Mouse (Mus musculus) adrenal gland, postnatal 36 days (tissue): Measurements from ENCODE around the gene Fndc3c1. TPM values are rescaled to one million over a fixed set of nuclear protein-coding genes. Genes with fewer than 3 reads are reported as not detected.
"Not testable (repeated sequence)": the region's sequence is repeated elsewhere in the genome, so short reads cannot be mapped to it uniquely, and the experiment has no call there.

Experiments used
- DNase-seq, 2 experiments: peaks; one replicate each; pipeline ENCODE4 v3.0.0; 2021; ENCODE audit warnings: mixed read lengths in 1 of 2
- long read RNA-seq, 2 experiments: library from polyadenylated mRNA; stranded (forward); transcript quantifications; one replicate each; pipeline ENCODE4 v2.0.0; 2021; ENCODE audit warnings: borderline sequencing depth in 2 of 2
- microRNA-seq: library from miRNA; unstranded; fragments of <30 nt; microRNA quantifications from one replicate; pipeline ENCODE4 v1.2.0, GENCODE M21; 2021
- total RNA-seq, 2 experiments: library from RNA; stranded (reverse); gene quantifications; 2 replicates each; pipeline ENCODE4 v1.2.3; 2021

Fndc3c1 gene
- under 1 TPM in 1 of 2 experiments, not detected in 1; 0.07 TPM for total RNA-seq
- long read RNA-seq, experiment 1 = 0 reads
- long read RNA-seq, experiment 2 = 0 reads

GRCm38 (mm10) chrX:106485101-106485651 lies at the start of gene Fndc3c1:
Gene Fndc3c1 (minus strand): TSS chrX:106485401.
- peak in 1 of 2 experiments; percentile 0 for DNase-seq

- no peak for DNase-seq
These were observed 1.2 kb upstream of the Fndc3c1 start for GRCm38 (mm10) chrX:106486451-106486850.

DNA sequence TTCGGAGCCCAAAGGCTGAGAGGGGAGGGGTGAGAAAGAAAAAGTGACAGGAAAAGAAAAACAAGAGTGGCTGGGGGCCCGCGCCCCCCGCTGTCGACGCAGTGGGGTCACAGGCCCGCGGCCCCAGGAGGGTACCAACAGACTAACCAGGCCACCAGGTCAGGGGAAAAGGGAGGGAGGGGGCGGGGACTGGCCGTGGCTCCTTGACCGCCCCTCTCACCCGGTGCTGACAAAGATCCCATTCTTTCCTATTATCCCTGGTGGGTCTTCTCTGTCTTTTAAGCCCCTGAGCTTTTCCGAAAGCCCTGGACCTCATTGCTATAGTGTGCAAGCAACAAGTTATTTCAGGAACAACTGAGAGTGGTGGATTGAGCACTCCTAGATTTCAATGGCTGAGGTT lies 470 bp upstream of the Fndc3c1 start:
- no peak for DNase-seq

GRCm38 (mm10) chrX:106479891-106480290 lies 5.3 kb downstream of the Fndc3c1 start:
- not testable (repeated sequence) for DNase-seq

DNA sequence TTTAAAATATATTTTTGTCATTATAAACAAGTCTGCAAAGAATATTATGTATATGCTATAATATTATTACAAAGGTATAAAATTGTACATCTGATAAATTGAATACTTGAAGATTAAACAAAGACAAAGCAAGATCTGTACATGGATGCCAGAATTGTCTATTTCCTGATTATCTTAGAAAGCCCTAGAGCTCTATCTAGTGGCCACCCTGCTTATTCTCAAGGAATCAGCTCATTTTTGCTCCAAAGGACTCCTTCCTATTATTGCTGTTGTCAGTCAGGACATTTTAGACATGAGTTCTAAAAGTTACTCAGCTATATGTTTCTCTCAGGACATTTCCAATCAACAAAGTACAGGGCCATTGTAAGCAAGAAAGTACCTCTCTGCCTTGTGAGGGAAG lies 99.9 kb downstream of the Fndc3c1 start:
- no peak for DNase-seq

DNA sequence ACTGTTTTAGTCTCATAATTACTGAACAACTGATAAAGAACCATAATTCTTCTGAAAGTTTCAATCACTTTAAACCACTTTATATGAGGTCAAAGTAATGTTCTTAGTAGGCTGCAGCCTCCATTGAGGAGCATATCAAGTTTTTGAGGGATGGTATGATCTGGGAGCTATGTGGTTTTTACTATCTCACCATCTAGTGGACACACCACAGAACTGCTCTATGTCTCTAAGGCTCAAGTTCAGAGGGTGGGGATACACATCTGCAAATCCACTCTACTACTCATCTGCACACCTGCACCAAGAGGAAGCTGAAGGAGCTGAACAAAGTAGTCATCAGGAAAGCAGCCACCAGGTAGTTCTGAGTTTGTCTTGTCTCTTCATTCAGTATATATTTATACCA lies 104.6 kb downstream of the Fndc3c1 start:
- no peak for DNase-seq

Small RNA genes lying within 50 kb of the gene (microRNA-seq; reads per million reads assigned to microRNA genes)
- not detected for gene Gm27428

Other genes starting within 250 kb of the Fndc3c1 start
- gene Fnd3c2, start 230.0 kb downstream of the Fndc3c1 start, total RNA-seq = not detected
- not detected for gene Gm5127, start 97.8 kb upstream of the Fndc3c1 start, total RNA-seq
- gene Cysltr1, start 118.3 kb upstream of the Fndc3c1 start, total RNA-seq = under 1 TPM; 0.49 to 0.56 TPM